Mouse (Mus musculus) mouse embryonic stem cell (cell line): ENCODE data around the gene Nme4.

Source experiments
- in situ Hi-C, 2 experiments: fragments of 300-500 bp; cut with MboI; formaldehyde crosslinking; loops; 1 replicate in 1 of 2; 3 replicates in 1 of 2; pipeline ENCODE4 v1.14.3; 2019 to 2020; ENCODE audit warnings: low sequenced_read_pairs in 2 of 2, low pct_unique_long_range_greater_than_20kb in 1 of 2, mixed read lengths in 1 of 2; ENCODE audit not compliant: unreplicated experiment in 1 of 2

The Nme4 gene

GRCm38 (mm10) chr17:26070136-26070535 is 25.3 kb downstream of the Nme4 start:
- in situ Hi-C loops = no loop called here

DNA sequence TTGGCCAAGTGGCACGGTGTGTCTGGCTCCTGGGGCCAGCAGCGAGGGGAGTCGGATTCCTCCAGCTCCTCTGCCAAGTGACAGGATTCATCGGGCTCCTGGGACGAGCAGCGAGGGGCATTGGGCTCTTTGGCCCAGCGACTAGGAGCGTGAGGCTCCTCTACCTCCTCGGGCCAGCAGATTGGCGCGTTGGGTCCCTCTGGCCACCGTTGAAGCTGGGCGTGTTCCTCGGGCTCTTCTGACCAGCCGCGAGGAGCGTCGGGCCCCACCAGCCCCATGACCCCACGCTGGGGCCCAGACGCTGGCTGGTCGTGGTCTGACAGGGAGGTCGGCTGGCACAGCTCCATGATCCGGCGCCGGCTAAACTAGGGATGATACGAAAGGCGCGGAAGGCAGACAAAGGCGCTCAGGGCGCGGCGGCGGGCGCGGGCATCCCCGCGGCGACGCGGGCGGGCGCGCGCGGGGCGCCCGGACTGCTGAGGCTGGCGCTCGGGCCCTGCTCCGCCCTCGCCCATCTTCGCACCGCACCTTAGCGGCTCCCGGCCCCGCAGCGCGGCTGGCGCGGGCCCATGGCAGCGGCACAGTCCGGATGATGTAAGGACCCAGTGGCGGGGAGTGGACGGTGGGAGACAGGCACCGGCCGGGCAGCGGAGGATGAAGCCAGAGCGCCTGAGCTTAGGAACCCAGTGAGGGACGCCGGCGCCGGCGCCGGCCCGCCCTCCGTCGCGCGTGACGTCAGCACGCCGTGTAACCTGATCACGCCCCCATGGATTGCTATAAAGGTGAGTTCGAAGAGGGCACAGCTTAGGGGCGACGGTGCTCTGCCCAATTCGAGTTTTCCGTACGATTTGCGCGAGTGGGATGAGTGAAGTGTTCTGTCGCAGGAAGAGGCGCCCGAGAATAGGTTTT is 26.3 kb downstream of the Nme4 start, which contains the start of gene Rab11fip3:
Gene Rab11fip3, minus strand, starts transcription at position 725 of the 909 bp plus-strand sequence.
- in situ Hi-C loops = no loop called here

DNA sequence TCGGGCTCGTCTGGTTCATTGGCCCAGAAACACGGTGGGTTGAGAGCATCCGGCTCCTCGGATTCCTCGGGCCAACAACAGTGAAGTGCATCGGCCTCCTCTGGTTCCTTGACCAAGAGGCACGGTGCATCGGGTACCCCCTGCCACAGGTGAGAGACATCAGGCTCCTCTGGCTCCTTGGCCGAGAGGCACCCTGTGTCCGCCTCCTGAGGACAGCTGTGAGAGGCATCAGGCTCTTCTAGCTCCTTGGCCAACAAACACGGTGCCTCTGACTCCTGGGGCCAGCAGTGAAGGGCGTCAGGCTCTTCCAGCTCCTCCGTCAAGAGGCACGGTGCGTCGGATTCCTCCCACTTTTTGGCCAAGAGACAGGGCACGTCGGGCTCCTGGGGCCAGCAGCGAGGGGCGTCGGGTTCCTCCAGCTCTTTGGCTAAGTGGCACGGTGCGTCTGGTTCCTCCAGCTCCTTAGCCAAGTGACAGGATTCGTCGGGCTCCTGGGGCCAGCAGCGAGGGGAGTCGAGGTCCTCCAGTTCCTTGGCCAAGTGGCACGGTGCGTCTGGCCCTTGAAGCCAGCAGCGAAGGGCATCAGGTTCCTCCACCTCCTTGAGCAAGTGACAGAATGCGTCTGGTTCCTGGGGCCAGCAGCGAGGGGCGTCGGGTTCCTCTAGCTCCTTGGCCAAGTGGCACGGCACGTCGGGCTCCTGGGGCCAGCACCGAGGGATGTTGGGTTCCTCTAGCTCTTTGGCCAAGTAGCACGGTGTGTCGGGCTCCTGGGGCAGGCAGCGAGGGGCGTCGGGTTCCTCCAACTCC is 27.2 kb downstream of the Nme4 start:
- in situ Hi-C loops = no loop called here

- in situ Hi-C loops = no loop called here
Observed at GRCm38 (mm10) chr17:26066488-26067020, 28.8 kb downstream of the Nme4 start.

- in situ Hi-C loops = no loop called here
Observed at GRCm38 (mm10) chr17:26064916-26065315, 30.5 kb downstream of the Nme4 start.

DNA sequence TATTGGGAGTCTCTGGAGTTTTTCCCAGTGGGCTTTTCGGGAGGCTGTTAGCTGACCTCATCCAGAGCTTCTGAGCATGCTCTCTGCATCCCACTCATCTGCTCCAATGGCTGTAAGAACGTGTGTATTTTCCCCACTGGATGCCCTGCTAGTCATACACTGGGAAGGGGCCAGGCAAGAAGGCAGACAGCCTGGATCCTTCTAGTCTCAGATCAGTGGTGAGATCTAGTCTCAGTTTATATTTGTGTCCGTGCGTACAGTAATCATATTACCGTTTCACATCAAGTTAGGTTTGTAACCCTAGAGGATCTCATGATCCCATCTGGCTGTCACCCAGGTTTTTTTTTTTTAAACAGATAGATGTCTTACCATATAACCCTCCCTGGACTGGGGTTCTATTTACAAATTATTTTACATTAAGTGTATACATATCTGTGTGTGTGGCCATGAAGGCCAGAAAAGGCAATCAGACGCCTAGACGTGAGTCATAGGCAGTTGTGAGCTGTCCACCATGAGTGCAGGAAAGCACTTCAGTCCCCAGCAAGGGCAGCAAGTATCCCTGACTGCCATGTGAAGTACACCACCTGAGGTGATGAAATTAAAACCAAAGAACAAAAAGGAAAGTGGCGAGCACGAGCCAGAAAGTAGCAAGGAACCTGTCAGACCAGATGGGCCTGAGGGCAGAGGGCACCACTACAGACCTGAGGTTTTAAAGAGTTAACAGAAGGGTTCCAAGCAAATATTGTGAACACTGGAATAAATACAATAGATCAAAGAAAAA is 37.4 kb downstream of the Nme4 start:
- in situ Hi-C loops = no loop called here

GRCm38 (mm10) chr17:26057278-26057677 is 38.1 kb downstream of the Nme4 start:
- in situ Hi-C loops = no loop called here

DNA sequence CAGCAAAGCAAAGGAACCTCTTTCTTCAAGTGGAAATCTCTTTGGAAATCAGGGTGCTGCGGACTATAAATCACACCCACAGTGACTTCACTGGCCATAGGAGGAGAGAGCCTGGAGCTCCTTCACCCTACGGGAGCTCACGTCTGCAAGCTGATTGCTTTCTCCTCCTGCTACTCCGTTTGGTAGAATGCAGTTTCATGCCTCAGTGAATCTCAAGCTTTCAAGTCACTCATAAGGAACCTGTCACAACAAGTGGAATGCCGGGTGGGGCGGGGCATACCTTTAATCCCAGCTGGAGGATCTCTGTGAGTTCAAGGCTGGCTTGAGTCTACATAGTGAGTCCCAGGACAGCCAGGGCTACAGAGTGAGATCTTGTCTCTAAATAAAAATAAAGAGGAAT is 40.2 kb downstream of the Nme4 start:
- in situ Hi-C loops = no loop called here

- in situ Hi-C loops = no loop called here
Observed at GRCm38 (mm10) chr17:26054133-26054845, 41.1 kb downstream of the Nme4 start.

GRCm38 (mm10) chr17:26052706-26053105 is 42.7 kb downstream of the Nme4 start:
- in situ Hi-C loops = no loop called here

- in situ Hi-C loops = no loop called here
Observed at GRCm38 (mm10) chr17:26052074-26052473, 43.3 kb downstream of the Nme4 start.

- in situ Hi-C loops = no loop called here
Observed at GRCm38 (mm10) chr17:26048118-26048517, 47.3 kb downstream of the Nme4 start.

DNA sequence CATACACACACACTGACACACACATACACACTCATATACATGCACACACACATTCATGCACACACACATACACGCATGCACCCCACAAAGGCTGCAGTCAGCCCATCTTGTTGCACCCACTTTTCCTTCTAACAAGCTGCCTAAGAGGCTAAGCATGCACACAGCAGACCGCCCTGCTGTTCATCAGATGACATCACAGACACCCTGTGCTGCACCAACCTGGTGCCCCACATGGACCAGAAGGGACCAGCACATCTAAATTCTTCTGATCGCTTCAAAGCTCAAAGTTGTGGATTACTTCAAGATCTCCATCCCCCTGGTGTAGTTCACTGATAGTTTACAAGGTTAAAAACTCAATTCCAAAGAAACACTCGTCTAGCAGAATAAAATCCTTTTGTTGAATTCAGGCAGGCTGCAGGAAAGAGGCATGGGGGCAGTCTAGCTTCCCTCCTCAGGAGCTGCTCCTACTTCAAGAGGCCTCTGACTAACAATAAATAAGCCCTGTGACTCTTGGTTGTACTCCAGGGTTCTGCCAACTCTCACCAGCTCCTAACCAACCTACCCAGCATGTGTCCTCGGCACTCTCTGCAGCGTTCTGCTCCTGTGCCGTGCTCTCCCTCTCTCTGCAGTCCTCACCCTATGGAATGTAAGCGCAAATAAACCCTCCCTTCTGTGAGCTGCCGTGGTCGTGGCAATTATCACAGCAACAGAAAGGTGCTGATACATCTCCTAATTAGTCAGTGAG is 49.0 kb downstream of the Nme4 start:
- in situ Hi-C loops = no loop called here

- in situ Hi-C loops = no loop called here
Observed at GRCm38 (mm10) chr17:26045285-26045684, 50.1 kb downstream of the Nme4 start.

- in situ Hi-C loops = no loop called here
Observed at GRCm38 (mm10) chr17:26043249-26043636, 52.2 kb downstream of the Nme4 start.

GRCm38 (mm10) chr17:26042599-26043248 is 52.7 kb downstream of the Nme4 start:
- in situ Hi-C loops = no loop called here
